Mouse (Mus musculus) lung, embryonic 16.5 days (tissue): ENCODE data around the gene Ifit2. TPM values are rescaled to one million over a fixed set of nuclear protein-coding genes. Genes with fewer than 3 reads are reported as not detected.

Experiments
- polyA plus RNA-seq: library from polyadenylated mRNA; unstranded; fragments of >200 nt; fragmentation: Nextera tagmentation; extraction: Ambion mirVana; gene quantifications from 2 replicates; pipeline ENCODE4 v1.2.1, GENCODE M21; 2015

The Ifit2 gene
- polyA plus RNA-seq, 1 experiment from 2014 or later, result 13.0 TPM

Other genes with a start within 250 kb of the Ifit2 start
- 0.26 and 0.89 TPM in 2 replicates for gene Ch25h, start 75.5 kb upstream of the Ifit2 start, polyA plus RNA-seq
- 52.6 and 53.5 TPM in 2 replicates for gene Lipa, start 23.2 kb upstream of the Ifit2 start, polyA plus RNA-seq
- 0.70 and 0.97 TPM in 2 replicates for gene Ifit3, start 32.8 kb downstream of the Ifit2 start, polyA plus RNA-seq
- 0.70 and 0.72 TPM in 2 replicates for gene Ifit1bl1, start 51.3 kb downstream of the Ifit2 start, polyA plus RNA-seq
- 0.25 TPM in 1 of 2 replicates, not detected in the other for gene Ifit3b, start 57.3 kb downstream of the Ifit2 start, polyA plus RNA-seq
- 0.10 and 0.11 TPM in 2 replicates for gene Ifit1bl2, start 90.0 kb downstream of the Ifit2 start, polyA plus RNA-seq
- gene Ifit1, start 90.2 kb downstream of the Ifit2 start, polyA plus RNA-seq, result 0.46 and 0.75 TPM in 2 replicates
- gene Slc16a12, start 196.6 kb downstream of the Ifit2 start, polyA plus RNA-seq, result 15.7 and 16.0 TPM in 2 replicates